Mouse (Mus musculus) kidney, adult 11 months (tissue): ENCODE results near the gene Drc3.

ENCODE experiments used
- DNase-seq: peaks from one replicate; pipeline ENCODE4 v3.0.0; 2022

The Drc3 gene

DNA sequence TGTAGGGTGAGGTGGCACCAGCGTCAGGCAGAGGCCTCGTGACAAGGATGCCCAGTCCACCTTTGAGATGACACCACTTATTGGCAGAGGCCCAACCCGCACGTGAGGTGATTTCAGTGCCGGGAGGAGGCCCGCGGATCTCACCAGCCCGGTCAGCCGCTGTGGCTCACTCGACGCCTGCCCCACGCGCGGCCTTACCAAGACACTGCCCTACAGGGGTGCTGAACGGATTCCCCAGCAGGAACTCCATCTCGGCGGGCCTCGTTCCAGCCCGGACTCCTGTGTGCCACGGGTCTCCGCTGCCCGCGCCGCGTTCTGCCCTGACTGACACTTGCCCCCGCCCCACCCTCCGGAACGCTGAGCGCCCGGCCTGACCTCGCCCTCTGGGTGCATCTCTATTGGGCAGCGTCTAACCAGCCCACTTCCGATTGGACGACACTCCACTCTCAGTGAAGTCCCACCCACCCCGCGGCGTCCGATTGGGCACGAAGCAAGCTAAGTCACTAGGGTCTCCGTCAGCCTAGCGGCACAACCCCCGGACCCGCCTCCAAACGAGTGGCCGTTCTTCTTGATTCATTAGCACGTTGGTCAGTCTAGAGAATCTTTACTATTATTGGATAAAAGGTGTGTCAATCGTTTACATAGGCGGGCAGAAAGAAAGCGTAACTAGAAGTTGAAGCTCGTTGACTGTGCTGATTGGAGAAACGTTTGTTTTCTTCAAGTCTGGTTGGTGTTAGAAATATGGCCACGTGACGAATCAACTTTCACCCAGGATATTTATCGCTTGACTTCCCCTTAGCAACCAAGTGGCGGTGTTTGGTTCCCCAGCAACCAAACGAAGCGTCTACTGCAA, at the start of gene Drc3, which contains the start of gene Tom1l2:
Gene Drc3, plus strand, starts transcription at position 771 of the 853 bp plus-strand sequence.
Gene Tom1l2, minus strand, starts transcription at position 347 of the 853 bp plus-strand sequence.
- DNase-seq: peak; percentile 100

DNA sequence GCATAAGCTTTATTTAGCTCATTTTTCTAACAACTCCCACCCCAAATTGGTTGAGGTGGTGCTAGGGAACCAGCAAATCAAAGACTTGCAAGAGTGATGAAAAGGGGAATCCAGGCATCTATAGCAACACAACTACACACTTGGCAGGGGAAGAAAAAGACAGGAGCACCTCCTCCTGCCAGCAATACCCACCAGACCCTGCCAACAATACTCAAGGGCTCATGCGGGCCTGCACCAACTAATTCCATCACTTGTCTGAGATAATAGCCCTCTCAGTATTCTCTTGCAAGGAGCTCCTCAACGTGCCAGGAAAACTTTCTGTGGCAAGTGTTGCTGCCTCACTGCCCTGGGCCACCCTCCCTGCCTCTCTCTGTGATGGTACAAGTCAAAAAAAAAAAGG, 49.6 kb upstream of the Drc3 start:
- no peak for DNase-seq

DNA sequence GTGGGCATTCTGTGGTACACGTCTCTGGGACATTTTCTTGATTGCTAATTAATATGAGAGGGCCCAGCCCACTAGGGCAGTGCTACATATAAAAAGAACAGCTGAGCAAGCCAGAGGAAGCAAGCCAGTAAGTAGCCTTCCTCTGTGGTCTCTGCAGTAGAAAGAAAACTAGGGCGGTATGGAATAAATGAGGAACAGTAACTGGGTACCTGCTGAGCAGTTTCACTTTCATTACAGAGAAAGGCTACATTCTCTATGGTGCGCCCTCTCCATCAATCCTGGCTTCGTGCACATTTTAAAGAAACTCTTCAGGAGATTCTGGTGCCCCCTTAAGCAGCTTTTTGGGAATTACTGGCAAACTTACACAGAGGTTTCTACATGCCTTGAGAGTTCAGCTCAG, 47.5 kb upstream of the Drc3 start:
- DNase-seq: no peak

DNA sequence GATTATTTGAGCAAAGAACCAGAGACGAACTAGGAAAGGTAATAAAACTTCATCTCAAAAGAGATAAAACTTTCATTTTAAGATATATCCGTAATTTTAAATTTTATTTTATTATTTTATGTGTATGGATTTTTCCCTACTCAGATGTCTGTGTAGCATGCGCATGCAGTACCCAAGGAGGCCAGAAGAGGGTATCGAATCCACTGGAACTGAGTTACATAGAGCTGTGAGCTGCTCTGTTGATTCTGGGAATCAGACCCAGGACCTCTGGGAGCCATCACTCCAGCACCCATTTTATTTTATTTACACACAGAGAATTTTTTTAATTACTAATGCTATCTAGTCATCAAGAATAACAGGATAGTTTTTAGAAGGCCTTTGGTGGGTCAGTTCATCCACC, 46.3 kb upstream of the Drc3 start:
- DNase-seq: no peak

DNA sequence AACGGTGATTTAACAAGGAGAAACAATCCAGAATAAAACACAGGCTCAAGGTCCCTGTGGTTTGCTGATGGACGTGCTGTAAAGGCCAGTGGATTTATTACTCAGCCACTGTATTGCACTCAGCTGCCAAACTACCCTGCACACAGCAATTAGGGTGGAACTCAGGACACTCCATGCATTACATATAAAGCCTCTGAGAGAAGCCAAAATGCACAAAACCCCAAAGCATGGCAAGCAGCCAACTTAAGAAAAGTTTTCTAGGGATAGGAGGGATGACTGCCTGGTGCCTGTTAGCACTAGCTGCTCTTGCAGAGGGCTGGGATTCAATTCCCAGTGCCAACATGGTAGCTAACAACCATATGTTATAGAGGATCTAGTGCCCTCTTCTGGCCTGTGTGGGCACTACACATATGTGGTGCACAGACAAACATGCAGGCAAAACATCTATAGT, 45.7 kb upstream of the Drc3 start:
- no peak for DNase-seq

DNA sequence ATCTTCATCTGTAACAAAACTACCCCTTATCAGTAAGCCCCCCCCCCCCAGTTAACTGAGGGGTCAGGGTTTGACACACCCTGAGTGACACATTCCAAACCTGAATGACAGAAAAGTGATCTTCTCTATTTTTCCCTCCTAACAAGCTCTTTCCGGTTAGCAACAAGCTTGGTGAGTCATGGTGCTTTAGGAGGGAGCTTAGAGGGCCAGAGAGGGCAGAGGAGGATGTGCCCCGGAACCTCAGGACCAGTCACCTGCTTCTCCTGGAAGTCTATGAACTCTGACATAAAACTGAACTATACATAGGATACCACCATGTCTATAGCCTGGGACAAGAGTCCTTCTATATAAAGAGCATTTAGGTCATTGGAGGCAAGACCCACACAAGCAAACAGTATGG, 45.1 kb upstream of the Drc3 start:
- DNase-seq: no peak

DNA sequence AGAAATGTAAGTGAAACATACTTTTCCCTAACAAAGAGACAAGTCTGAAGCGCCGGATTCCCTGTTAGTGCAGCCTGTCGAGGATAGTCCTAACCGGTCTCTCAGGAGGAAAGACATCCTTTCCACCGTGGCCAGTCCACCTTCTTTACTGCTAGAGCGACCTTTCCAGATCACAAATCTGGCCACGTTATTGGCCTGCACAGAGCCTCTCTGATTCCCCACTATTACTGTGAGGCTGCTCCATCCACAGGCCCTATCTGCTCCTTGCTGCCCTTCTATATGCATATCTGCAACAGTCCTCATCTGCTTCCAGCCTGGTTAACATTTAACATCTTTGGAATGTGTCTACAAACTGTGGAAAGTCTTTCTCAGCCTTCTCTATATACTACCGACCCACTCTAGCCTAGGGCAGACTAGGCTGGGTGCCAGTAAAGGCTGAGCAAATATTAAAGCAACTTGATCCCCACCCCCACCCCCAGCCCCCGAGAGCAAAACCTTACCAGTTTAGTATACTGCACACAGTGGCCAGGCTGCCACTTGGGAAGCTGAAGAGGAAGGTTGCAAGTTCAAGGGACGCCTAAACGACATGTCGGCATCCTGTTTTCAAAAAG, 44.5 kb upstream of the Drc3 start:
- peak; percentile 82 for DNase-seq

DNA sequence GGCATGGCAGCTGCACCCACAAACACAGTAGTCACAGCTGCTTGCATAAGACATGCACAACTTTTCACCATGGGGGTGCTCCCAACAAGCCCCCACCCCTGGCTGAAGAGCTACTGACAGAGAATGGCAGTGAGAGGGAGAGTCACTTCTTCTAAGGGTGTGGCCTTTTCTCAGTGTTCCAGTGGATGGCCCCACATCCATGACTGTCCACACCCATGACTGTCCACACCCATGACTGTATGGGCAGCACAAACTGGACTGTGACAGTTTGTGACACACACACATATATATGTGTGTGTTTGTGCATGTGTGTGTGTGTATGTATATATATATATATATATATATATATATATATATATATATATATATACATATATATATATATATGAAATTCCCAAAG, 43.3 kb upstream of the Drc3 start:
- DNase-seq: no peak

DNA sequence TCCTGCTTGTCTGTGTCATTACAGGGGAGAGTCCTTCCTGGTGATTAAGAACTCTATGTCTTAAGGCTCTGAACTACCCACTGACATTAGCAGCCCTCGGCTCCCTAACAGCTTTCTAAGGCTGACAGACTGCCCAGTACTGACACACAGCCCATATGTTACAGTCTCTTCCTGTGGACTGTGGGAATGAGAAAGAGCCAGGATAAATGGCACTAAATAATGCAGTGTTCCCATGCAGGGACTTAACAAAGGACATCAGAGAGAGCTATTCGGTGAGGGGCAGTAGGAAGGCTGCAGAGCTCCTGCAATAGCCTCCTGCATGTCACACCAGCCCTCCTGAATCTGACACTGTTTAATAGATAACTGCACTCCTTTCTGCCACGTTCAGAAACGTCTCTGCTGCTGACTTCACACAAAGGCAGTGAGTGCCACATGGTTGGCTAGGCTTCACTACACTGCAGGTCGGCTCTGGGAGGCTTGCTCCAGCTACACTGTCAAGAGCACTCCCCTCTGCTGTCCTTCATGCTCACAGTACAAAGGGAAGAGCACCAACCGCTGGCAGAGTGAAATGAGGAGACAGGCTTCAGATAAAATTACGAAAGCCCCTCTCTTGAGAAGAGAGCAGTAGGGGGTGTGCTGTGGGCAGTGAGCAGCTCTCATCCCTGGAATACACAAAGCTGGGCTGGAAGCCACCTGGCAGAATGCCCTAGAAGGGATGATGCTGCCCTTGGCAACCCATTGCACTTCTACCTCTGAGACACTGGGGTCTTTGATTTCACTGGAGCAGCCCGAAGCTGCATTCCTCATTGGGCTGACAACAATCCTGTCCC, 41.9 kb upstream of the Drc3 start:
- peak; percentile 90 for DNase-seq

DNA sequence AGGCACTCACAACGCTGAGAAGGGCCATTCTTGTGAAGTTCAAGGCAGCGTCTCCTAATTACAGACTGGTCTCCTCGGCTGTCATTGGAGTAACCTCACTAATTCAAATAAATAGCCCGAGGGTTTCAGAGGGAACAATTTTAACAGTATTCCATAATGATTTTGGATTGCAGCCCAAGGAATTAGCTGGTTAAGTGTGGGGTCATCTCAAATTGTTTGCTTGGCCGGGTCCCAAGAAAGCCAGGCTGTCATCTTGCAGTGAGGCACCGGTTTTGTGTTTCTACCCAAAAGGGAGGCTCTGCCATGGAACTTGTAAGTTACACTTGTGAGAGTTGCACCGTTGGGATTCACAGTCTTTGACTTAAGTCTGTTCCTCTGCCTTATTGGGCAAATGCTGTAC, 36.9 kb upstream of the Drc3 start:
- peak; percentile 51 for DNase-seq

DNA sequence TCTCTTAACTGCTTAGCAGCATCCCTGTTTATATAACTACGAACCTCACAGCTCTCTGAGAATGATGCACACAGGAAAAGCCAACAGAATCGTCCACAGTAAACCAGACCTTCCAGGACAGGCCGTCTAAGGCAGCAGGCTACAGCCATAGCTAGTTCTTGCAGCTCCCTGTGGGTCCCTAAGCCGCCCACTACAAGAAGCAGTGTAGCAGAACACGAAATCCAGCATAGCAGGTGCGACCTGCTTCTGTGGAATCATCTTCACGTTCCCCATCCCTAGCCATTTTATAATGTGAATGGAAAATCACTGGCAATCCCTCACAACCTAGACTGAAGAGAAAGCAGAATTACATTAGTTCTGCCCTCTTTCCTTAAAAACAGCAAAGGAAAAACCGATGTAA, 36.2 kb upstream of the Drc3 start:
- no peak for DNase-seq

DNA sequence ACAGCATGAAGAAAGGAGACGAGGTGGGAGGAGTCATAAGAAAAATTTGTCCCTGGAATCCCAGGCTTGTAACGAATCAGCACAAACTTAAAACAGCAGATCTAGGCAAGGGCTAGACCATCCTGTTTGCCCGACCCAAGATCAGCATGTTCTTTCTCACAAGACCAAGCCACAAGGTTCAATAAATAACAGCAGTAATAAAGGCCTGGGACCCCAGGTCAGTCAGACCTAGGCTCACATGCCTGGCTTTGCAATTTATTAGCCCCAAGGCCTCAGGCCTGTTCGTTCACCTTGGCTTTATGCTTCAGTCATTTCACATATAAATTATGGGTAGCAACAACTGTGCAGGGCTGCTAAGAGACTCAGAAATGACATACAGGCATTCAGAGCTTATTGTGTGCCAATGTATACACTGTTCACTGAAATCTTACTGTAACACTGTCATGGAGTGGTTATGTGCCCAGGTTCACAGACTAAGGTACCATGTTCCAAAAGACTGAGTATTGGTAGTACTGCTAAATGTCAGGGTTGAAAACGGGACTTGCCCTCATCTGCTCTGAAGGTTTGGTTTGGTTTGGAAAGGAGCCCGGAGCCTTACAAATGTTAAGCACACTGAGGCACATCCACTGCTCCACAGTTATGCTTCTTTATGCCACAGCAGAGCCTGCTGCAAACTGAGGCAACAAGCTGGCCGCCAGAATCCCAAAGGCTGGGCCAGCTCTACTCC, 35.6 kb upstream of the Drc3 start:
- DNase-seq: peak; percentile 75

DNA sequence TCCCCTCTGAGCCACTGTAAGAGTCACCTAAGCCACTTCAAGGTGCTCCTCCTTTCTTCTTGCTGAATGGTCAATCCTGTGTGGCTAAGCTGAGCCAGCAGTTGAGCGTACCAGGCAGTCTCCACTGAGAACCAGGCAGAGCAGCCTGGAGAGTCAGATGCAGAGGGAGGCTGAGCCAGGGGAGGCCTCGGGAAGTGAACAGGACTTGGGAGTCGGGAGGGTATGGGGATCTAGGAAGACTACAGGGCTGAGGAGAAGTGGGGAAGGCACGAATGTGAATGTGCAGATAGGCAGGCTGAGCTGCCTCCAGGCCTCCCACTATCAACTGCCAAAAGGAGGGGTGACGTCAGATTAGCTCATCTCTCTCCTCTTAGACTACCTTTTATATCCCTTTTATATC, 34.4 kb upstream of the Drc3 start:
- DNase-seq: no peak

DNA sequence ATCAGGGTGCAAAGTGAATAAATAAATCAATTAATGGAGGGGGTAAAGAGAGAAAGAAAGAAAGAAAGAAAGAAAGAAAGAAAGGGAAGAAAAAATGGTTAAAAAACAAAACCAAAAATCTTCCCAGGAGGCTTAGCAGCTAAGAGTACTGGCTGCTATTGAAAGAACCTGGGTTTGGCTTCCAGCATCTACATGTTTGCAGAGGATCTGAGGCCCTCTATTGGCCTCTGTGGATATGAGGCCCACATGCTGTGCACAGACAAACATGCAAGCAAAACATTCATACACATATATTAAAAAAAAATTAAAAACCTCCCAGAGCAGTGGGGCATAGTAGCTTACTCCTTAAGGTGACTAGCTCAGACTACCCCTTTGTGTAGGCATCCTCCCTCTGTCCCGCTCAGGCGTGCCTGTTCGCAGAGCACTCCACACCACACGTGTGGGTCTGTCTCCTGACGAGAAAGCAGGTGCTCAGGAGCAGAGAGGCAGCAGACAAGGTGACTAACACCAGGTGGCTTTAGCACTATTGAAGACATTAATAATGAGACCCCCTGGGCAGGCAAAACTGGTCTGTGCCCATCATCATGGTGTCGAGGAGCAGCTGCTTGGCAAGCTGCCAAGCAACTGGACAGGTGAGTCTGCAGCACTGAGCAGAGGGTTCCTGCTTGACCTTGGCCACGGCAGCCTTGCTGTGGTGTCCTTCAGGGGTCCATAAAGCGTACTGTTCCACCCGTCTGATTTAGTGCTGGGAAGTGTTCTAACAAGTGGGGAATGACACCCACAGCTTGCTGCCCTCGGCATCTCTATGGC, 33.7 kb upstream of the Drc3 start:
- peak; percentile 58 for DNase-seq

DNA sequence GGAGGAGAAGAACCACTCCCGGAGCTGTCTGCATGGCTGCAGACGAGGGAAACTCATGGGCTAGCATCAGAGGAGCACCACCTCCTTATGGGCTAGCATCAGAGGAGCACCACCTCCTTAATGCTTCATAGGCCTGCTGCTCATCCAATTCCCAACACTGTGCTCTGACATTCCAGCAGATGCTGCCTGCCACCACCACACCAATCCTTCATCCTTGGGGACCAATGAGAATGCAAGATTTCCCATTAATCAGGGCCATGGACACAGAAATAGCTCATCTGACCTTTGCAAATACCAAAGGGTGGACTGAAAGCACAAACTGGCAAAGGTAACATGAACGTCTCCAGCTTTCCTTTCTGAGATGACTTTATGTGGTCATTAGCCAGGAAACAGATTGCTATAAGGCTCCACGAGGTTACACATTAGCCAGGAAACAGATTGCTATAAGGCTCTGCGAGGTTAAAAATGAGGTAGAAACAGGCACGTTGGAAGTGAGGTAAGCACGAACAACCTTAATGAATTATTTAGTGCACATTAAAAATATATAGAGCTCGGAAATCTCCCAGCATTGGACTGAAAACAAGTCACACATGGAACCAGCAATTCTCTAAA, 32.6 kb upstream of the Drc3 start:
- peak; percentile 43 for DNase-seq

DNA sequence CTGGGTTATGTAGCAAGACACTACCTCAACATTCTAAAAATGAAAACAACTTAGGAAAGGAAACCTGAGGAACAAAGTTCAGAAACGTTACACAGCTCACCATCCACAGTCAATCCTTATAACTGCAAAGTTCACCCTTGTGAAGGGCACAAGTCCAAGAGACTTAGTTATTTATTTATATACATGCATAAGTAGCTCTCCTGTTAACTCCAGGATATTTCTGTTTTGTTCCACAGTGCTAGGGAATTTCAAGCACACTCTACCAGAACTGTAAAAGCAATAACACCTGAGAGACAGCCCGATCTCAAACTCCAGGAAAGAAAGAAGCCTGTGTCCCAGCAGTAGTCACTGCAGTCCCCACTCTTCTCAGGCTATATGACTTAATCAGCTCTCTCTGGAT, 31.7 kb upstream of the Drc3 start:
- peak; percentile 64 for DNase-seq

DNA sequence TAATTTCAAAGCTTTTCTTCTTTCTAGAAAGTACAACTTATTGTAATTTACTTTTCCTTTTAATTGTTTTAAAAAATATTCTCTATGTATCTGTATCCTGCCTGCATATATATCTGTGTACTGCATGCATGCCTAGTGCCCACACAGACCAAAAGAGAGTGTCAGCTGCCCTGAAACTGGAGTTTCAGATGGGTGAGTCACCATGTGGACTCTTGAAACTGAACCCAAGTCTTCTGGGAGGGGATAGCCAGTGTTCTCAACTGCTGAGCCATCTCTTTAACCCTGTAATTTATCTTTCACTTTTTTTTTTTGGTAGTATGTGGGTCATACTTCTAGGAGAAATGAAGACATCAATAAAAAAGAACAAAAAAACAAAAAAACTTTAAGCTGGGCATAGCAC, 29.4 kb upstream of the Drc3 start:
- no peak for DNase-seq

DNA sequence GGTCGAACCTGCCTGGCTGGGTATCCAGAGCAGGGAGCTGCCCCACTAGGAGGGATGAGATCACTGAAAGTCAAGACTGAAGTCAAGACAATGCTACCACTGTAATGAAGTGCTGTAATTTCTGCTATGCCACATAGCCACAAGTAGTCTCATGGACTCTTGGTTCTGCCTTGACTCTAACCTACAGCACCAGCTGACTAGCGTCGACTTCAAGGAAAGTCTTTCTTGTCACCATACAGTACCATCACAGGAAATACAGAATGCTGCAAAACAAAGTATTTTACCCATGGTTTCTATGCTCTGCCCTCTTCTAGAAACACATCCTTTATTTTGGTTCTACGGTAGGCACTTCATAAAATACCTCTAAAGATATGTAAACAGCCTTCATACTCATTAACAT, 22.6 kb upstream of the Drc3 start:
- DNase-seq: no peak

DNA sequence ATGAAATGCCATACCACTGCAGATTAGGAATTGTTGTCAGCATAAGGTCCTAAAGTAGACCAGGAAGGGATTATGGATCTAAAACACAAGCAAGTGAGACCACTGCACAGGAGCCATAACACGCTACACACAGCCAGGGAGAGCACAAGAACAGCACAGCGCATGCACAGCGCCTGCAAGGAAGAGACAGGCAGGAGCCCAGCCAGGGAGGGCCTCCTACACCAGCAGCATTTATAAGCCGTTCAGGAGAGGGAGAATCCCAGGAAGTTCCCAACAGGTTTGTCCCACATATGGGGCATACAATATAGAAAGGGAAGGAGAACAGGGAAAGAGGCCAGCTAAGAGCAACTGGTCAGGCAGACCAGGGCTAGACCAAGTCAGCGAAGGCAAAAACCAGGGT, 19.7 kb upstream of the Drc3 start:
- DNase-seq: no peak

DNA sequence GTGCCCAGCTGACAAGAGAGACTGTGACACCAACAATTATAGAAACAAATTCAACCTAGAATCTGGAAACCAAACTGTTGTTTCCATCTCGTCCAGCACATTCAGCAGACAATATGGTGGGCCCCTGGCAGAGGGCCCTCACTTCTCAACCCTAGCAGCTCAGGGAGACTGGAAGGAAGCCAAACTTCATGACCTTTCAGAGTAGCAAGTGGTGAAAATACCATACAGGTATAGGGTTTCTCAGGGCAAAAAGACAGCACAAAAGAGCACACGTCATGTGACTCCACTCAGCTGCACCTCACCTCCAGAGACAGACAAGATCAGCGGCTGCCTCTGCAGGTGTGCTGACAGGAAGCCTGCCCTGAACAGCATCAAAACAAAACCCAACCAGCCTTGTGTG, 19.0 kb upstream of the Drc3 start:
- no peak for DNase-seq

DNA sequence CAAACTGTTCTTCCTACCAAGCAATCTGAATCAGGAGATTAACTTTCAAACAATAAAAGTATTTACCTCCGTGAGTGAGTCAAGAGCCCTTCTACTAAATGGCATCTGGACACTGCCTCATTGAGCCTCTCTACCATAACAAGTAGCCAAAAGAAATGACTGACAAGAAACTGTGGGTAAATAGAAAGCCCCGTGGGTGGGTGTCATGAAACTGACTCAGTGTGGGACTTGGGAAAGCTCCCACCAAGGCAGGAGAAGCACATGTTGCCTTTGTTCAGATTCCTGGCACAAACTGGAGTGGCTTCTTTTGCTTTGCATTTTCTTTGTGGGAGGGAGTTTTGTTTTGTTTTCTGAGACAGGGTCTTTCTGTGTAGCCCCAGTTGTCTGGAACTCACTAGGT, 17.4 kb upstream of the Drc3 start:
- no peak for DNase-seq

DNA sequence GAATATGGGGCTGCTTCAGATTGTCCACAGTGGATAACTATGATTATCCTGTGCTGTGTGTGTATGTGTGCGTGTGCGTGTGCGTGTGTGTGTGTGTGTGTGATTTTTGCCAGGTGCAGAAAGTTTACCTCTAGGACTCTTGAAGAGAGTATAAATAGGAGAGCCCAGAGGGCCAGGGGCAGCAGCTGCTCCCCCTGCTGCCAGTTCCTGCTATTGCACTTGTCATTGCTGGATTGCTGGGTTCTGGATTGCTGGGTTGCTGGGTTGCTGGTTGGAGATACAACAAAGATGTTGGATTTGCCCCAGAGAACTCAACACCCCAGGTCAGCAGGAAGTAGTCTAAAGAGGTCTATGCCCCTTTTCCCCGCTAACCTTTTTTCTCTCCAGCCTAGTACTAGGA, 14.8 kb upstream of the Drc3 start:
- no peak for DNase-seq
